Mouse (Mus musculus) forebrain, embryonic 14.5 days (tissue): ENCODE results near the gene Sptssb. TPM values are rescaled to one million over a fixed set of nuclear protein-coding genes. Genes with fewer than 3 reads are reported as not detected.

Experiments used
- ATAC-seq: fragments of 200-750 bp; cut with Nextera tagmentation; 2 replicates; pipeline ENCODE4 v1.8.0; 2017; ENCODE audit warnings: mild to moderate bottlenecking, moderate library complexity
- DNase-seq: peaks from one replicate; pipeline ENCODE4 v3.0.0-alpha.2; 2015; ENCODE audit warnings: low spot score
- H3K27ac ChIP-seq: fragments of 300-500 bp; sonication (generic); 2 replicates; pipeline ENCODE4 v1.5.1; 2014; ENCODE audit warnings: low read depth, mild to moderate bottlenecking, control low read depth, low read length, moderate library complexity
- H3K27me3 ChIP-seq: fragments of 300-500 bp; sonication (generic); replicated peaks from 2 replicates; pipeline ENCODE4 v1.6.1; 2014; ENCODE audit warnings: low read length, control low read depth, mixed read lengths; ENCODE audit not compliant: control insufficient read depth, insufficient read depth
- H3K36me3 ChIP-seq: fragments of 300-500 bp; sonication (generic); 2 replicates; pipeline ENCODE4 v1.6.1; 2014; ENCODE audit warnings: low read length, control low read depth; ENCODE audit not compliant: control insufficient read depth, insufficient read depth
- H3K4me1 ChIP-seq: fragments of 300-500 bp; sonication (generic); 2 replicates; pipeline ENCODE4 v1.6.1; 2014; ENCODE audit warnings: antibody characterized with exemption, low read length, control low read depth; ENCODE audit not compliant: control insufficient read depth, insufficient read depth
- H3K4me2 ChIP-seq: fragments of 300-500 bp; sonication (generic); 2 replicates; pipeline ENCODE4 v1.6.1; 2014; ENCODE audit warnings: mild to moderate bottlenecking, control low read depth, low read length
- H3K4me3 ChIP-seq: fragments of 300-500 bp; sonication (generic); 2 replicates; pipeline ENCODE4 v1.5.1; 2014; ENCODE audit warnings: low read depth, low read length, control low read depth
- H3K9ac ChIP-seq: fragments of 300-500 bp; sonication (generic); 2 replicates; pipeline ENCODE4 v1.6.1; 2014; ENCODE audit warnings: mild to moderate bottlenecking, low read length, control low read depth, moderate library complexity
- H3K9me3 ChIP-seq: fragments of 300-500 bp; sonication (generic); replicated peaks from 2 replicates; pipeline ENCODE4 v1.6.1; 2016; ENCODE audit warnings: low read length, control low read depth, mixed read lengths; ENCODE audit not compliant: control insufficient read depth
- whole genome bisulfite sequencing: fragments of 180-500 bp; shearing (Covaris S2); extraction: QIAGEN DNeasy Blood & Tissue Kit; methylation state at CpG from one replicate; pipeline ENCODE4 v1.1.7; 2014; 5-methylcytosine and 5-hydroxymethylcytosine counted together
- polyA plus RNA-seq: library from polyadenylated mRNA; unstranded; fragments of >200 nt; fragmentation: Nextera tagmentation; extraction: Ambion mirVana; gene quantifications from 2 replicates; pipeline ENCODE4 v1.2.1, GENCODE M21; 2014

The Sptssb gene
- polyA plus RNA-seq, 1 experiment from 2014 or later: 0.23 TPM

DNA sequence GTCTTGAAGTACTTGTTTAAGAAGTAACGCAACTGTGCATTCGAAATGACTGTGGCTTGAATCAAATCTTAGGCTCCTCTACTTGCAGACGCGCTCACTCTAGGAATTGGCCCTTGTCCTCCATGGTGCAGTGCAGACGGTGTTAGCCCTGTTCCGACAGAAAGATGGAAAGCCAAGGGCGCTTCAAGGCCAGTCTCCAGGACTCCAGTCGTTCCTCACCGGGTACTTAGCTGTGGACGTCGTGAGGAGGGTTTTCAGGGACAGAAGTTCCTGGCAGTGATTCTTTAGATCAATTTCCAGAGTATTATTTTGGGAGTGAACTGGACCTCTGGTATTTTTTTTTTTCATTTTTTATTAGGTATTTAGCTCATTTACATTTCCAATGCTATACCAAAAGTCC lies 35.8 kb upstream of the Sptssb start:
- no peaks in the 10 kb centered on the region for H3K36me3 ChIP-seq
- no peaks in the 10 kb centered on the region for H3K9me3 ChIP-seq
- ATAC-seq (no peak), DNase-seq (no peak)
- 93% methylated on average over 11 of the region's 11 CpGs for WGBS
- H3K4me3 ChIP-seq: no peak overlapping the region
- H3K4me1 ChIP-seq: no peaks in the 10 kb centered on the region
- no peak overlapping the region for H3K27ac ChIP-seq
- no peak overlapping the region for H3K9ac ChIP-seq
- H3K4me2 ChIP-seq: no peak overlapping the region
- H3K27me3 ChIP-seq: no peaks in the 10 kb centered on the region

DNA sequence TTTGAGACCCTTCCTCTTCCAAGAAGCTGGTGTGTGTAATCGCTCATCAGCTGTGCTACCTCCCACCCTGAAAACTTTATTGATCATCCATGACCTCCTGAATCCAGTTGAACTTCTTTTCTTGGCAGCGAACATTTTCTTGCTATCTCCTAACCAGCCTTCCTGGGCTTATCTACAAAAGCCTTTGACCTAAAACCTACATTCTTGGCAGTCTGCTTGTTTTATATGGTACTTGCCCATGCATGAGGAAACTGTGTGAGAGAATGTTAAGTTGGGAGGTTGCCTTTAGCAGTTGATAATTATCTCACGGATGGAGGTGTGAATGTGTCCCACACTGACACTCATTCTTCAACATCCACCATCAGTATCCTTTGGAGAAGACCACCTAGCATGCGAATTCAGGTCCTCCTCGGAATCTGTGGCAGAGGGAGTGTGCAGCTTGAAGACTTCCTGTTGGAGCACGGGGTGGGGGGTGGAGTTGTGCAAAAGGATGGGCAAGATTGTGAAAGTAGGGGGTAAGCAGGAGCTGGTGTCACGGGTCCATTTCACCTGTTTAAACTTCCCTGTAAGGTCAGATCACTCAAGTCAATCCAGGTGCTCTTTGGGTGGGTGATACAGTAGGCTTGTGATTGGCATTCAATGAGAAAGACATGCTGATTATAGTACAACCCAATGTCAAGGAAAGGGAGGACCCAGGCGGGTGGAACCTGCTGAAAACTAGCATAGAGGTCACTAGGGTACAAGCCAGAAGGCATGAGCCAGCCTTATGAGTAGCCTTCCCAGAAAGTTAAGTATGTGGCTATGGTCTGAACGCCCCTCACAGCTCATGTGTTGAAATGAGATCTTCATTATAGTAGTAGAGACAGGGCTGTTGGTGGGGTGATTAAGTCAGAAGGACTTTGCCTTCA lies 32.7 kb upstream of the Sptssb start:
- 87% methylated on average over 9 of the region's 9 CpGs for WGBS
- Histone ChIP-seq H3K27ac (no peak overlapping the region), H3K4me1 (no peaks in the 10 kb centered on the region), H3K9ac (no peak overlapping the region), H3K27me3 (no peaks in the 10 kb centered on the region), H3K36me3 (no peaks in the 10 kb centered on the region), H3K4me3 (no peak overlapping the region), H3K9me3 (no peaks in the 10 kb centered on the region), H3K4me2 (no peak overlapping the region)
- ATAC-seq: no peak
- DNase-seq: no peak

DNA sequence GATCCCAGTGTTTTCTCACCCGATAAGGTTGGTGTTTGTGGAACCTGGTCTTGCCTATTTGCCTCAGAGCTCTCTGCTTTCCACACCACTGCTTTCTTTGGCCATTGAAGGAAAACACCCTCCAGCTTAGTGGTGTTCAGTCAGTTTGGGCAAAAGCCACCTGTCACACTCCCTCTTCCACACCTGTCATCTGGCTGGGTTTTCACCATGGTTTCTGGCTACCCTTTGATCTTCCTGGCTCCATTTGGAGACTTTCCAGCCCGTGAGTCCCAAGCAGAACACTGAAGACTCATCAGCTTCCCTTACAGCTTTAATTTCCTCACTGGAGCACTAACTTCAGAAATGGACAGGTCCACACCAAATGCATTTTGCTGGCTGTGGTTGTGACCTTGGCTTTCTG lies 26.1 kb upstream of the Sptssb start:
- WGBS: 78% methylated on average over 2 of the region's 2 CpGs
- DNase-seq (no peak), ATAC-seq (no peak)
- Histone ChIP-seq H3K27ac (no peak overlapping the region), H3K4me2 (no peak overlapping the region), H3K4me3 (no peak overlapping the region), H3K9me3 (no peaks in the 10 kb centered on the region), H3K27me3 (no peaks in the 10 kb centered on the region), H3K4me1 (no peaks in the 10 kb centered on the region), H3K36me3 (no peaks in the 10 kb centered on the region), H3K9ac (no peak overlapping the region)

DNA sequence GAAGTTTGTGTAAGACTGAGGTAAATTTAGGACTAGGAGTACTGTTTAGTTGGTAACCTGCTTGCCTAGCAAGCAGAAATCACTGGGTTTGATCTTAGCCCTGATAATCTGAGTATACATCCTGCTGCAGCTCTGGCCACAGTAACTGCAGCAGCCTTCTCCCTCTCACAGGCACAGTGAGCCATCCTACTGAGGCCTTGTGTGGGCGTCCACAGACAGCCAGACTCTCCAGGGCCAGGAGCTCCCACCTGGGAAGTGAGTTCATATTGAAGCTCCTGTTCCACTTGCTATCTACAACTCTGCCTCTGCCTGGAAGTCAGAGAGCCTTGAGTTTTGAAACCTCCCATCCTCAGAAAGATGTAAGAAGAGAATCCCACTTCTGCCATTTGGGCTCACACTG lies 24.0 kb upstream of the Sptssb start:
- Histone ChIP-seq H3K27ac (no peak overlapping the region), H3K36me3 (no peaks in the 10 kb centered on the region), H3K9ac (no peak overlapping the region), H3K4me3 (no peak overlapping the region), H3K27me3 (no peaks in the 10 kb centered on the region), H3K4me2 (no peak overlapping the region), H3K4me1 (no peaks in the 10 kb centered on the region), H3K9me3 (no peaks in the 10 kb centered on the region)
- DNase-seq (no peak), ATAC-seq (no peak)
- WGBS: 73% methylated on average over 1 of the region's 1 CpGs

DNA sequence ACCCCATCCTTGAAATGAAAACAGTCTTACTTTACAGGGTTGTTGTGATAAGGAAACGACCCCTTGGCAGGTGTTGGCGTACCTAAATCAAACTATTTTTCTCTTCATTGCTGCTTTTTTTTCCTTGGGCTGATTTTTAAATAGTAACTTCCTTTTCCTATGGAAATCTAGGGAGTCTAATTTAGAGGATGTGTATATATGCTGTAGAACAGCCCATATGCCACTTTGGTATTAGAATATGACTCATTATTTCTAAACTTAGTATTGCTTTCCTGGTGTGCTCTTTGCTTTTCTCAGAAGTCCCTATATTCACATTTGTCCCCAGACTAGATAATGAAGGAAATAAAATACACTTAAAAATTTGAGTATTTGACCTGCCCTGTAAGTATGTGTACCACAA lies 17.8 kb upstream of the Sptssb start:
- ATAC-seq: no peak

DNA sequence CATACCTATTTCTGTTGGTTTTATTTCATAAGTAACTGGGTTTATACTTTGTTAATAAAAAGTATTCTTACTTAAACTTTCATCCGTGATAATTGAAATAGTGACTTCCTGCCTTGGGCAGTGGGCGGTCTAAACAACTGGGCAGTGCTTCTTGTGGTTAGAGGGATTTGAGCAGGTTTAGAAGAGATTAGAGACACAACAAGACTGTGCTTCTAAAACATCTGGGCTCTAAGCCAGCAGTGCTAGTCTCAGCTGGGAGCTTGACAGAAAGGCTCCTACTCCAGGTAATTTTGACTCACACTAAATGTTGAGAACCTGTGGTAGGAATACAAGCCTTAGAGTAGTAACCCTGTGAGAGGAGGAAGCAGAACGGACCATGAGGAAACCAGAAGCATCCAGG lies 15.0 kb upstream of the Sptssb start:
- no peak for ATAC-seq
- WGBS: 85% methylated on average over 3 of the region's 3 CpGs

More for the DNA sequence above, 17.8 kb upstream of the Sptssb start:
- Histone ChIP-seq H3K9me3 (no peaks in the 10 kb centered on the region), H3K27ac (no peak overlapping the region), H3K4me2 (no peak overlapping the region), H3K36me3 (no peaks in the 10 kb centered on the region), H3K4me3 (no peak overlapping the region), H3K4me1 (no peaks in the 10 kb centered on the region), H3K27me3 (no peaks in the 10 kb centered on the region), H3K9ac (no peak overlapping the region)
- DNase-seq: no peak
- WGBS: 89% methylated on average over 2 of the region's 2 CpGs

DNA sequence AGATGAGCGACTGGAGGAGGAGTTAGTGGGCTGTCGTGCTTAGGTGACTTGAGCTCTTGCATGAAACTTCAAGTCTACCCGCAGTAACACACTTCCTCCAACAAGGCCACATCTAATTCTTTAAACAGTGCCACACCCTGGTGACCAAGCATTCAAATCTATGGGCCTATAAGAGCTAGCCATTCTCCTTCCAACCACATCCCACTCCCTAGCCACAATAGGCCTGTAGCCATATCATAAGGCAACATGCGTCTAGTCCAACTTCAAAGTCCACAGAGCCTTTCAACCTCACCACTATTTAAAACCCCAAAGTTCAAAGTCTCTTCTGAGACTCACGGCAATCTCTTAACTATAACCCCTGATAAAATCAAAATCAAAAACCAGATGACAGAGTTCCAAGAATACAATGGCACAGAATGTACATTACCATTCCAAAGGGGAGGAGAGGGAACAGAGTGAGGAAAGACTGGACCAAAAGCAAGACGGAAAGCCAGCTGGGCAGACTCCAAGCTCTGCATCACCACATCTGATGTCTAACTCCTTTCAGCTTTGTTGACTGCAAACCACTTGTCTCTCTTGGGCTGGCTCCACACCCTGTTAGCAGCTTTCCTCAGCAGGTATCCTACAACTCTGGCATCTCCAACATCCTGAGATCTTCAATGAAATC lies 13.1 kb upstream of the Sptssb start:
- no peaks in the 10 kb centered on the region for H3K9me3 ChIP-seq
- no peak overlapping the region for H3K27ac ChIP-seq
- no peak for ATAC-seq
- H3K36me3 ChIP-seq: no peaks in the 10 kb centered on the region
- WGBS: 87% methylated on average over 6 of the region's 6 CpGs
- no peaks in the 10 kb centered on the region for H3K27me3 ChIP-seq
- H3K9ac ChIP-seq: no peak overlapping the region
- no peak overlapping the region for H3K4me2 ChIP-seq
- no peaks in the 10 kb centered on the region for H3K4me1 ChIP-seq
- H3K4me3 ChIP-seq: no peak overlapping the region
- no peak for DNase-seq

More for the DNA sequence above, 15.0 kb upstream of the Sptssb start:
- no peak overlapping the region for H3K27ac ChIP-seq
- no peaks in the 10 kb centered on the region for H3K9me3 ChIP-seq
- no peak overlapping the region for H3K4me2 ChIP-seq
- no peak overlapping the region for H3K9ac ChIP-seq
- H3K4me3 ChIP-seq: no peak overlapping the region
- no peaks in the 10 kb centered on the region for H3K4me1 ChIP-seq
- H3K36me3 ChIP-seq: no peaks in the 10 kb centered on the region
- no peaks in the 10 kb centered on the region for H3K27me3 ChIP-seq
- DNase-seq: no peak

DNA sequence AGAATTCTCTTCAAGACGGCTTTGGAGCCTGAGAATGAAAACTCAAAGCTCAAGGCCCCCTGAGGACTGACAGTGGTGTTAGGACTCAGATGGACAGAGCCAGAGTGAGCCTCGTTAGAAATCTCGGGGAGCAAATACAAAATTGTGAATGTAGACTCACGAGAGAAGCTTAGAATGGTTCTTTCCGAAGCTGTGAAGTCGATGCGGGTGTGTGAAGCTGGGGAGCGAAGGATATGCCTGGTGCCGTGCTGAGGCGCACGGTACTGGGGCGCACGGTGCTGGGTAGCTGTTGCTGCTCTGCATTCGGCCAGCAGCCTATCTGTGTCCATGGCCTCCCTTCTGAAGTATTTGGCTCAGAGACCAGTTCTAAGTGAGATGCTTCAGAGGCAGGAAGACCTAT lies 11.4 kb upstream of the Sptssb start:
- Histone ChIP-seq H3K4me1 (no peaks in the 10 kb centered on the region), H3K4me3 (no peak overlapping the region), H3K9me3 (no peaks in the 10 kb centered on the region), H3K4me2 (no peak overlapping the region), H3K9ac (no peak overlapping the region), H3K27me3 (no peaks in the 10 kb centered on the region), H3K36me3 (no peaks in the 10 kb centered on the region), H3K27ac (no peak overlapping the region)
- DNase-seq (no peak), ATAC-seq (no peak)
- 82% methylated on average over 14 of the region's 14 CpGs for WGBS

DNA sequence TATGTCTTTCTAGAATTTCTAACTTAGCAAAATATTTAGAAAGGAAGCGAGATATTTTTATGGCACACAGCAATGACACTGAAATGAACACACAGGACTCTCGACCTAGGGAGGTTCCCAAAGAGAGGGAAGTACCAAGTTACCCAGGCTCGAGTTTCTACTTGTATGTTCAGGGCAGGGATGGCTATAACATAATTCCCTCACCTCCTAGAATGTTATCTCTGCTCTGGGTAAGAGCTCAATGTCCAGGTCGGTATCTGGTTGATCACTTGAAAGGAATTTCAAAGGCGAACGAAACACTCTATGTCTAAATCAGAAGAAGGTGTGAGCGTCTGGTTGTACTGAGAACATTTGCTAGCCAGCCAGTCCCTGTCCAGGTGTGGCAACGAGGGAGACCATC lies 10.0 kb upstream of the Sptssb start:
- Histone ChIP-seq H3K27ac (no peak overlapping the region), H3K9ac (no peak overlapping the region), H3K4me3 (no peak overlapping the region), H3K9me3 (no peaks in the 10 kb centered on the region), H3K27me3 (no peaks in the 10 kb centered on the region), H3K4me2 (no peak overlapping the region), H3K36me3 (no peaks in the 10 kb centered on the region), H3K4me1 (no peaks in the 10 kb centered on the region)
- 84% methylated on average over 8 of the region's 8 CpGs for WGBS
- DNase-seq (no peak), ATAC-seq (no peak)
